Mouse (Mus musculus): Measurements from ENCODE around the gene 1700084M14Rik.
"Not testable (repeated sequence)": the region's sequence is repeated elsewhere in the genome, so short reads cannot be mapped to it uniquely, and the experiment has no call there.

1700084M14Rik gene

DNA sequence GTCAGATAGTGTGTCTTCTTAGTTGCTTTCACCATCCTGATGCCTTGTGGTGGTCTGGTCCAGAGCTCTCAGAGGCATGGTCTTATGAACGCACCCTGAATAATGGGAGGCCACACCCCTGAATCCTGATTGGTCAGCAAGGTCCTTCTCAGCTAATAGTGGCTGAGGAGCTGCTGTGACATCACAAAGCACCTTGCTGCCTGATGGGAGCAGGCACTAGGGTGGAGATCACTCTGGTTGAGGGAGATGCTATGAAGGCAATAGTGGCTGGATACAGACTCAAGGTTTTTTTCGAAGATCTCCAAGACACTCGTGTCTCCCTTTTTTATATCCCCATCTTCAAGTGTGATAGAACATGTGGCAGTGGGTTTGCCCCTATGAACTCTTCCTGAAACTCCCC is at the start of gene 1700084M14Rik:
Gene 1700084M14Rik (minus strand): TSS at position 101 of the 400 bp plus-strand sequence.
- CTCF ChIA-PET, POLR2A ChIA-PET: not testable (repeated sequence)
